Mouse (Mus musculus) cerebellum, adult 2 months (tissue): ENCODE results near the gene Gm20708.

ENCODE experiments used
- CTCF ChIP-seq: fragments of 200-500 bp; IDR thresholded peaks from 2 replicates; pipeline ENCODE4 v1.5.1; 2011; ENCODE audit warnings: low read depth, mild to moderate bottlenecking, control low read depth, low read length, moderate library complexity, borderline replicate concordance; ENCODE audit not compliant: insufficient read depth
- POLR2A ChIP-seq: fragments of 200-500 bp; IDR thresholded peaks from 2 replicates; pipeline ENCODE4 v1.6.1; 2011; ENCODE audit warnings: low read length, control low read depth, borderline replicate concordance; ENCODE audit not compliant: insufficient read depth

DNA sequence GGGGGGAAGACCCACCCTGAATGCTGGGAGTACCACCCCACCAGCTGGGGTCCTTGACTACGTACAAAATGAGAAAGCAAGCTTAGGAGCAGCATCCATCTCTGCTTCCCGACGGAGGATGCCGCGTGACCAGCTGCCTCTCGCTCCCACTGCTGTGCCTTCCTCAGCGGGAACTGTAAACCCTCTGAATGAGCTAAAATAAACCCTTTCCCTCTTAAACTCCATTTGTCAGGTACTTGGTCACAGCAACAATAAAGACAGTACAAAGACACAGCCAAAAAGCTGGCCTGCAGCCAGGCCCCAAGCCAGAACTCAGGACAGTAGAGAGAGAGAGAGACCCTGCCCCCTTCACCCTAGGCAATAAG, 39.8 kb upstream of the Gm20708 start:
- no peak for TF ChIP-seq POLR2A
- TF ChIP-seq CTCF = no peak
